Mouse (Mus musculus) forebrain, embryonic 15.5 days (tissue): ENCODE data around the gene Ces5a. TPM values are rescaled to one million over a fixed set of nuclear protein-coding genes. Genes with fewer than 3 reads are reported as not detected.
"Not testable (repeated sequence)": the region's sequence is repeated elsewhere in the genome, so short reads cannot be mapped to it uniquely, and the experiment has no call there.

Source experiments
- ATAC-seq: fragments of 200-750 bp; cut with Nextera tagmentation; replicated peaks from 2 replicates; pipeline ENCODE4 v1.8.0; 2017; ENCODE audit warnings: mild to moderate bottlenecking, moderate TSS enrichment, moderate library complexity
- H3K27ac ChIP-seq: fragments of 300-500 bp; sonication (generic); replicated peaks from 2 replicates; pipeline ENCODE4 v1.5.1; 2015; ENCODE audit warnings: mild to moderate bottlenecking, inconsistent platforms
- H3K27me3 ChIP-seq: fragments of 300-500 bp; sonication (generic); 2 replicates; pipeline ENCODE4 v1.6.1; 2015; ENCODE audit warnings: inconsistent platforms
- H3K36me3 ChIP-seq: fragments of 300-500 bp; sonication (generic); 2 replicates; pipeline ENCODE4 v1.6.1; 2015; ENCODE audit warnings: mild to moderate bottlenecking, inconsistent platforms
- H3K4me1 ChIP-seq: fragments of 300-500 bp; sonication (generic); 2 replicates; pipeline ENCODE4 v1.6.1; 2015; ENCODE audit warnings: inconsistent platforms
- H3K4me2 ChIP-seq: fragments of 300-500 bp; sonication (generic); replicated peaks from 2 replicates; pipeline ENCODE4 v1.6.1; 2015; ENCODE audit warnings: mild to moderate bottlenecking, inconsistent platforms
- H3K4me3 ChIP-seq: fragments of 300-500 bp; sonication (generic); 2 replicates; pipeline ENCODE4 v1.5.1; 2015; ENCODE audit warnings: mild to moderate bottlenecking, inconsistent platforms
- H3K9ac ChIP-seq: fragments of 300-500 bp; sonication (generic); replicated peaks from 2 replicates; pipeline ENCODE4 v1.6.1; 2015; ENCODE audit warnings: mild to moderate bottlenecking, inconsistent platforms
- H3K9me3 ChIP-seq: fragments of 300-500 bp; sonication (generic); 2 replicates; pipeline ENCODE4 v1.6.1; 2016; ENCODE audit warnings: inconsistent platforms
- WGBS: fragments of 180-500 bp; shearing (Covaris S2); methylation state at CpG from one replicate; pipeline ENCODE4 v1.1.7; 2015; ENCODE audit warnings: mixed read lengths; 5-methylcytosine and 5-hydroxymethylcytosine counted together
- polyA plus RNA-seq: library from polyadenylated mRNA; unstranded; fragments of >200 nt; fragmentation: Nextera tagmentation; extraction: Ambion mirVana; gene quantifications from 2 replicates; pipeline ENCODE4 v1.2.1, GENCODE M21; 2015

The Ces5a gene
- polyA plus RNA-seq, 1 experiment from 2014 or later = 0.36 TPM

DNA sequence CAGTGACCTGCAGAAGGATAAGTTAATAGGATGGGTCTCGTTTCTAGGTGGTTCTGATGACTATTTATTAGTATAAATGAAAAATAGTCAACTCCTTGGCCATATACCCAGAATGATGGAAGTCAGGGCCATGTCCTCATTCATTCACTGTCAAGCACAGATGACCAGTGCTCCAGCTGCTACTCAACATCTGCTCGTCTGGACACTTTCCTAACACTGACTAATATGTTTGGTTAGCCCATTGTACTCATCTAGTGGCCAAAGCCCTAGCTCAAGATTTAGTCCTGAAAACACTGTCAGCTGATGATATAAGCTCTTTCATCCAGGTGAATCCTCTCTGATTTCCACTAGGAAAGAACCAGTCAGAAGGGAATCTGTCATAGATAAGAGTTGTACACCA lies 24.1 kb upstream of the Ces5a start:
- ATAC-seq = no peak
- no peak overlapping the region for H3K9ac ChIP-seq
- H3K4me3 ChIP-seq = no peak overlapping the region
- no peaks in the 10 kb centered on the region for H3K36me3 ChIP-seq
- 81% methylated on average over 2 of the region's 2 CpGs for WGBS
- no peaks in the 10 kb centered on the region for H3K27me3 ChIP-seq
- H3K4me2 ChIP-seq = no peak overlapping the region
- H3K4me1 ChIP-seq = peaks cover 9% of the 10 kb centered on the region; the same call in 1 of the 2 replicates
- peaks cover 3% of the 10 kb centered on the region; the same call in 1 of the 2 replicates for H3K9me3 ChIP-seq
- no peak overlapping the region for H3K27ac ChIP-seq

DNA sequence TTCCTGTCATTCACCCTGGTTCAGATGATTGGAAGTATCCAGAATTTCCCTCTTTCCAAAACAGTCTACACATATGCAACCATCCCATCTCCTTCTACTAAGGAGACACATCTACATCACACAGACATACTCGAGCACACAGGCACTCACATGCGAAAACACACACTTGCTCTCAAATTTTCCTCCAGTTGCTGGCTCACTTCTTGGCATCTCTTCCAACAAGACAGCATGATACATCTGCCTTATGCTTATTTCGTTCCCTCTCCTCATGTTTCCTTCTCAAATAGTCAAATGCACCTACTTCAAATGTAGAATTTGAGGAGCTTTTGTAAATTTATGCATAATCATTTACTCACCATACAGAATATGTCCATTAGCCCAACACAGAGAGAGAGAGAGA lies 33.0 kb downstream of the Ces5a start:
- Histone ChIP-seq H3K27ac (no peak overlapping the region; the same call in 1 of the 2 replicates), H3K27me3 (no peaks in the 10 kb centered on the region), H3K9me3 (no peaks in the 10 kb centered on the region), H3K9ac (no peak overlapping the region), H3K4me1 (no peaks in the 10 kb centered on the region), H3K4me2 (no peak overlapping the region), H3K36me3 (no peaks in the 10 kb centered on the region), H3K4me3 (no peak overlapping the region)
- ATAC-seq = no peak
- 64% methylated on average over 3 of the region's 3 CpGs for WGBS

DNA sequence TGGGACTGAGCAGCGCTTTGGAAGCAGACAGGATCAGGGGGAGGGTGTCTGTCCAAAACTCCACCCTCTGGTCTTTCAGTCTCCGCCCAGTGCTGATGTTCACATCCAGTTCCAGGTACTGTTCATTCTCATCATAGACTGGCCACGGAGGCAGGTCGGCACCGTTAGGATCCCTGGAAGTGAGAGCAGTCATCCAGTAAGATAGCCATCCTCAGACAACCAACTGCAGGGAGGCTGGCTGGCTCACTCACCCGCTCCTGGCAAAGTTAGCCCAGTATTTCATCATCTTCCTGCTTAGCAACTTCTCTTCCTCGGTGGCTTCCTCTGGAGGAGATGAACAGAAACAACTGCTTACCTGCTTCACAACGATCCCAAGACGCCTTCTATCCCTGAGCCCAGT lies 36.2 kb downstream of the Ces5a start:
- H3K4me3 ChIP-seq = no peak overlapping the region
- H3K4me2 ChIP-seq = no peak overlapping the region; the same call in 1 of the 2 replicates
- H3K9ac ChIP-seq = no peak overlapping the region
- no peaks in the 10 kb centered on the region for H3K36me3 ChIP-seq
- H3K9me3 ChIP-seq = no peaks in the 10 kb centered on the region
- 32% methylated on average over 9 of the region's 9 CpGs for WGBS
- no peak for ATAC-seq
- H3K27ac ChIP-seq = no peak overlapping the region
- H3K27me3 ChIP-seq = no peaks in the 10 kb centered on the region
- H3K4me1 ChIP-seq = no peaks in the 10 kb centered on the region

GRCm38 (mm10) chr8:93495330-93495729 lies 40.3 kb downstream of the Ces5a start:
- H3K4me3 ChIP-seq = no peak overlapping the region
- no peaks in the 10 kb centered on the region for H3K36me3 ChIP-seq
- ATAC-seq = 0 out of 2 replicates have a peak, but pooled peaks have one; percentile 32
- H3K4me2 ChIP-seq = no peak overlapping the region
- no peaks in the 10 kb centered on the region for H3K9me3 ChIP-seq
- no peaks in the 10 kb centered on the region for H3K27me3 ChIP-seq
- WGBS = 17% methylated on average over 6 of the region's 6 CpGs
- H3K27ac ChIP-seq = no peak overlapping the region
- H3K4me1 ChIP-seq = no peaks in the 10 kb centered on the region
- H3K9ac ChIP-seq = no peak overlapping the region

- no peak overlapping the region for H3K4me3 ChIP-seq
- H3K9me3 ChIP-seq = no peaks in the 10 kb centered on the region
- no peak overlapping the region for H3K4me2 ChIP-seq
- no peaks in the 10 kb centered on the region for H3K27me3 ChIP-seq
- H3K36me3 ChIP-seq = no peaks in the 10 kb centered on the region
- 4% methylated on average over 4 of the region's 4 CpGs for WGBS
- no peak overlapping the region for H3K27ac ChIP-seq
- no peak for ATAC-seq
- no peaks in the 10 kb centered on the region for H3K4me1 ChIP-seq
- H3K9ac ChIP-seq = no peak overlapping the region
Measured at GRCm38 (mm10) chr8:93488743-93489142, 46.9 kb downstream of the Ces5a start.

GRCm38 (mm10) chr8:93478211-93478610 lies 57.4 kb downstream of the Ces5a start:
- 98% methylated on average over 3 of the region's 3 CpGs for WGBS
- H3K36me3 ChIP-seq = no peaks in the 10 kb centered on the region
- no peak overlapping the region for H3K27ac ChIP-seq
- H3K4me2 ChIP-seq = no peak overlapping the region
- no peak overlapping the region for H3K9ac ChIP-seq
- no peak overlapping the region for H3K4me3 ChIP-seq
- H3K9me3 ChIP-seq = no peaks in the 10 kb centered on the region
- no peak for ATAC-seq
- H3K27me3 ChIP-seq = no peaks in the 10 kb centered on the region
- no peaks in the 10 kb centered on the region for H3K4me1 ChIP-seq

- not testable (repeated sequence) for ATAC-seq
- WGBS = 90% methylated on average over 16 of the region's 16 CpGs
Measured at GRCm38 (mm10) chr8:93469733-93470132, 65.9 kb downstream of the Ces5a start.

GRCm38 (mm10) chr8:93454258-93454877 lies 81.3 kb downstream of the Ces5a start:
- Histone ChIP-seq H3K27me3 (no peaks in the 10 kb centered on the region), H3K27ac (no peak overlapping the region)

More at GRCm38 (mm10) chr8:93469733-93470132, 65.9 kb downstream of the Ces5a start:
- H3K4me3 ChIP-seq, H3K27me3 ChIP-seq, H3K4me2 ChIP-seq, H3K27ac ChIP-seq, H3K36me3 ChIP-seq, H3K9me3 ChIP-seq, H3K9ac ChIP-seq, H3K4me1 ChIP-seq: not testable (repeated sequence)

More at GRCm38 (mm10) chr8:93454258-93454877, 81.3 kb downstream of the Ces5a start:
- no peaks in the 10 kb centered on the region for H3K4me1 ChIP-seq
- no peaks in the 10 kb centered on the region for H3K36me3 ChIP-seq
- no peak overlapping the region for H3K9ac ChIP-seq
- ATAC-seq = no peak
- WGBS = 93% methylated on average over 12 of the region's 12 CpGs
- H3K4me3 ChIP-seq = no peak overlapping the region
- no peak overlapping the region for H3K4me2 ChIP-seq
- H3K9me3 ChIP-seq = no peaks in the 10 kb centered on the region

Other genes starting within 250 kb of the Ces5a start
- gene Ces1g, start 198.5 kb downstream of the Ces5a start, polyA plus RNA-seq = not detected in 2 replicates
- not detected in 2 replicates for gene Ces1h, start 156.1 kb downstream of the Ces5a start, polyA plus RNA-seq